Mouse (Mus musculus): ENCODE data around the gene Polr2a. TPM values are rescaled to one million over a fixed set of nuclear protein-coding genes. Genes with fewer than 3 reads are reported as not detected.

Gene Polr2a
- total RNA-seq, 2 experiments from 2014 or later: 86.4 to 90.3 TPM

DNA sequence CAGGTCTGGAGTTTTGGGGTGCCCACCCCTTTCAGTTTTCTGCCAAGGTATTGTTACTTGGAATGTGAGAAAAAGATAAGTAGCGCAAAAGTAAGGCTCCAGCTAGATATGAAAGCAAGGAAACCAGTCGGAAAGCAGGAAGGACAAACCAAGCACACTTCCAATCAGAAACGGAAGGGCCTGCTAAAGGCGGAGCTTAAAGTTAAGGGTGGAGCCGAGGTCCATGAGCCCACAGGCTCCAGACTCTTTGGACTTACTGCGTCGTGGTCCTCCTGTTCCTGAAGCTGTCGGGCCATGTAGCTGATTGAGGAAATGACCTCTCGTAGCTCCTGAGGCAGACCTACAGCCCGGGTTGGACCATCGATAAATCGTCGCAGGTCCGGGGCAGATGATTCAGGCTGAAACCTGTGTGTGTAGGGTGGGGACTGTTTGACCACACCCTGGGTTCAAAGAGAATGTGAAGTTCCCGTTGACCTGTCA is 26.4 kb upstream of the Polr2a start:
- DNase-seq: peak; percentile 49 to 67

DNA sequence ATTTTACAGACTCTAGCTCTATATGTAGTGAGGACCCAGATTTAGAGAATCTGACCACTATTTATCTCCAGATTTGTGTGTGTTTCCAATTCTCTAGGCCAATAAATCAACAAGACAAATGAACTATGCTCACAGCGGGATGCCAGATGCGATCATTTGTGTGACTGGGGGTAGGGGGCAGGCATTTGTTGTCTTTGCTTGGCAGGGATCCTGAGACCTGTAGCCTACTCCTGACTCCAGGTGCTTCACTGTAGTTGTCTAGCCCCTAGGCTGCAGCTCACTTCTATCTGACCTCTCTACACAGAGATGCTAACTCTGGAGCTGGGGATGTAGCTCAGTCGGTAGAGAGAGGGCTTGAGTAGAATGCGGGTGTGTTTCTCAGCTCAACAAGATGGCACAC is 23.4 kb upstream of the Polr2a start:
- DNase-seq: no peak

GRCm38 (mm10) chr11:69778985-69779384 is 20.5 kb upstream of the Polr2a start:
- no peak for DNase-seq

GRCm38 (mm10) chr11:69778258-69778982 is 20.0 kb upstream of the Polr2a start:
- no peak for DNase-seq

GRCm38 (mm10) chr11:69777504-69778257 is 19.2 kb upstream of the Polr2a start:
- DNase-seq: no peak

GRCm38 (mm10) chr11:69776488-69776887 is 18.1 kb upstream of the Polr2a start:
- no peak for DNase-seq

GRCm38 (mm10) chr11:69775716-69776115 is 17.3 kb upstream of the Polr2a start:
- DNase-seq: no peak

DNA sequence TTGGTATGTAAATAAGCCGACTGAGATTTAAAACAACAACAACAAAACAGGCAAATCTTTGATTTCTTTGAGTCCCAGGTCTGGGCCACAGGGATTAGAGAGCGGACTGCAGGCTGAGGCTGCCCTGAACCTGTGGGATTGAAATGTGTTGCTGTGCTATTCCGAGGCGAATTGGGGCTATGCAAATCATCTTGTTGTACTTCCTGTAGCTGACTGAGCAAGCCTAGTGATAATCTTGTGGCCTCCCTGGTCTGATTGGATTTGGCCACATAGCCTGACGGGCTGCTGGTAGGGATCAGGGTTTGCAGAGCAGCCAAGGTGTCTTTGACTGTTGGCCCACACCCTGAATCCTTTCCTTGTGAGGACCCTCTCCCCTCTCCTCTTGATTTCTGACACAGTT is 16.5 kb upstream of the Polr2a start:
- no peak for DNase-seq

- DNase-seq: no peak
Observed at GRCm38 (mm10) chr11:69767625-69767909, 9.1 kb upstream of the Polr2a start.

GRCm38 (mm10) chr11:69766872-69767624 is 8.6 kb upstream of the Polr2a start:
- no peak for DNase-seq

DNA sequence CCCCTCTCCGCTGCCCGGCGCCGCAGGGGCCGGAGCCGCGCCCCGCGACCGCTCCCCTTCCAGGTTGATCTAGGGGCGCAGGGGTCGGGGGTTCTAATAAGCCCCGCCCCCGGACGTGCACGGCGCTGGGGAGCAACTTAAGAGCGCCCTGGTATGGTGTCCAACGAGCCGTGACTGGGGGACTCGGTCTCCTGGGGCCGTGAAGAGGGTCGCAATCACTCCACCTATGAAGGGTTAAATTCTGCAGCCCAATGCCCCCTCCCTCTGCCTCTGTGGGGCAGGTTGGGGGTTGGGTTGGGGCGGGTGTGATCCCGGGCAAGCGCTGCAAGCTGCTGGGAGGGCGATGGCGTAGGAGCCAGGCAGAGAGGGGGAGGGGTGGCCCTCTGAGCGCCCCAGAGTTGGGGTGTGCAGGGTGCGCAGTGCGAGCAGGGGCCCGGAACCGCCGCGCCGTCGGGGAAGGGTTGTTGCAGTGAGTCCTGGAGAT is 7.7 kb upstream of the Polr2a start:
- peak; percentile 78 to 91 for DNase-seq

GRCm38 (mm10) chr11:69765221-69766125 is 7.0 kb upstream of the Polr2a start, which contains the start of gene Zbtb4:
Zbtb4 (plus strand) TSS chr11:69765912.
- peak; percentile 48 to 77 for DNase-seq

DNA sequence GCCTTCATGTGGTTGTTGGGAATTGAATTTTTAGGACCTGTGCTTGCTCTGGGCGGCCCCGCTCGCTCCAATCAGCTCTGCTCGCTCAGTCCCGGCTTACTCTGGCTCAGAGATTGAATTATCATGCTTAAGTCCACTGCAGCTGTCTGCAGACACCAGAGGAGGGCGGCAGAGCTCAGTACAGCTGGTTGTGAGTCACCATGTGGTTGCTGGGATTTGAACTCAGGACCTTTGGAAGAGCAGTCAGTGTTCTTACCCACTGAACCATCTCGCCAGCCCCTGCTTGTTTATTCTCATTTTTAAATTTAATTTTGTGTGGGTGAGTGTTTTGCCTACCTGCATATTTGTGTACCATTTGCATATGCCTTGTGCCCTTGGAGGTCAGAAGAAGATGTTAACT is 5.1 kb upstream of the Polr2a start:
- no peak for DNase-seq

GRCm38 (mm10) chr11:69761868-69762267 is 3.4 kb upstream of the Polr2a start, which contains the start of gene Slc35g3:
Slc35g3 (minus strand) TSS chr11:69761968.
- DNase-seq: no peak

DNA sequence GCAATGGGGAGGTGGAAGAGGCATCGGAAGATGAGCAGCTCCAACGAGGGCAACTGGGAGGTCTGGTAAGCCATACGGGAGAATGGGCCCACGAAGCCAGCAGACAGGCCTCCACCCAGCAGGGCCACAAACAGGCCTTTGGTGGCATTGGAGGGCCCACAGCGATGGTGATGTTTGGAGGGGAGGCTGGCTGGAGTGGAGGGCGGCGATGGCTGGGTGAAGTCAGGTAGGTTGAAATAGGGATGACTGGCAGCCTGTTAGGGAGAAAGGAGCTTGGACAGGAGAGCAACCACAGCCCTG is 2.4 kb upstream of the Polr2a start:
- no peak for DNase-seq

GRCm38 (mm10) chr11:69760160-69760900 is 1.9 kb upstream of the Polr2a start:
- no peak for DNase-seq

GRCm38 (mm10) chr11:69758971-69759721 is 709 bp upstream of the Polr2a start:
- DNase-seq: peak; percentile 87 to 91

GRCm38 (mm10) chr11:69758090-69758456 is 364 bp downstream of the Polr2a start:
- DNase-seq: peak; percentile 98 to 99

- DNase-seq: no peak
Observed at GRCm38 (mm10) chr11:69757303-69758089, 941 bp downstream of the Polr2a start.
